Mouse (Mus musculus) intestine, embryonic 15.5 days (tissue): ENCODE measurements around the gene Snx29. TPM values are rescaled to one million over a fixed set of nuclear protein-coding genes. Genes with fewer than 3 reads are reported as not detected.

Experiments used
- ATAC-seq: fragments of 200-750 bp; cut with Nextera tagmentation; 2 replicates; pipeline ENCODE4 v1.8.0; 2017; ENCODE audit warnings: moderate TSS enrichment, moderate library complexity
- H3K27ac ChIP-seq: fragments of 300-500 bp; sonication (generic); 2 replicates; pipeline ENCODE4 v1.5.1; 2015; ENCODE audit warnings: mild to moderate bottlenecking, inconsistent platforms
- H3K27me3 ChIP-seq: fragments of 300-500 bp; sonication (generic); replicated peaks from 2 replicates; pipeline ENCODE4 v1.6.1; 2015; ENCODE audit warnings: inconsistent platforms
- H3K36me3 ChIP-seq: fragments of 300-500 bp; sonication (generic); 2 replicates; pipeline ENCODE4 v1.6.1; 2015; ENCODE audit warnings: inconsistent platforms
- H3K4me1 ChIP-seq: fragments of 300-500 bp; sonication (generic); replicated peaks from 2 replicates; pipeline ENCODE4 v1.6.1; 2015; ENCODE audit warnings: inconsistent platforms
- H3K4me2 ChIP-seq: fragments of 300-500 bp; sonication (generic); replicated peaks from 2 replicates; pipeline ENCODE4 v1.6.1; 2015; ENCODE audit warnings: mild to moderate bottlenecking, inconsistent platforms
- H3K4me3 ChIP-seq: fragments of 300-500 bp; sonication (generic); replicated peaks from 2 replicates; pipeline ENCODE4 v1.5.1; 2015; ENCODE audit warnings: inconsistent platforms
- H3K9ac ChIP-seq: fragments of 300-500 bp; sonication (generic); 2 replicates; pipeline ENCODE4 v1.6.1; 2015; ENCODE audit warnings: inconsistent platforms
- H3K9me3 ChIP-seq: fragments of 300-500 bp; sonication (generic); 2 replicates; pipeline ENCODE4 v1.6.1; 2016; ENCODE audit warnings: inconsistent platforms
- WGBS: fragments of 180-500 bp; shearing (Covaris S2); methylation state at CpG from one replicate; pipeline ENCODE4 v1.1.7; 2015; 5-methylcytosine and 5-hydroxymethylcytosine counted together
- polyA plus RNA-seq: library from polyadenylated mRNA; unstranded; fragments of >200 nt; fragmentation: Nextera tagmentation; extraction: Ambion mirVana; gene quantifications from 2 replicates; pipeline ENCODE4 v1.2.1, GENCODE M21; 2015

Snx29 gene
- polyA plus RNA-seq, 1 experiment from 2014 or later, result 5.7 TPM

GRCm38 (mm10) chr16:11705456-11705855 lies 382.7 kb downstream of the Snx29 start:
- H3K27ac ChIP-seq, result no peak overlapping the region
- H3K9ac ChIP-seq, result no peak overlapping the region
- H3K4me3 ChIP-seq, result no peak overlapping the region
- H3K9me3 ChIP-seq, result no peaks in the 10 kb centered on the region
- H3K4me1 ChIP-seq, result peaks cover 6% of the 10 kb centered on the region; the same call in 1 of the 2 replicates
- no peak overlapping the region for H3K4me2 ChIP-seq
- WGBS, result 67% methylated on average over 4 of the region's 4 CpGs
- ATAC-seq, result no peak
- no peaks in the 10 kb centered on the region for H3K36me3 ChIP-seq
- H3K27me3 ChIP-seq, result no peaks in the 10 kb centered on the region

GRCm38 (mm10) chr16:11708097-11708496 lies 385.4 kb downstream of the Snx29 start:
- H3K36me3 ChIP-seq, result no peaks in the 10 kb centered on the region
- no peak overlapping the region for H3K27ac ChIP-seq
- H3K9me3 ChIP-seq, result no peaks in the 10 kb centered on the region
- no peak overlapping the region for H3K4me2 ChIP-seq
- no peak for ATAC-seq
- WGBS, result 92% methylated on average over 2 of the region's 2 CpGs
- no peak overlapping the region for H3K9ac ChIP-seq
- peaks cover 6% of the 10 kb centered on the region; the same call in 1 of the 2 replicates for H3K4me1 ChIP-seq
- no peak overlapping the region for H3K4me3 ChIP-seq
- no peaks in the 10 kb centered on the region for H3K27me3 ChIP-seq

GRCm38 (mm10) chr16:11709382-11709781 lies 386.7 kb downstream of the Snx29 start:
- no peak overlapping the region for H3K4me2 ChIP-seq
- H3K4me1 ChIP-seq, result peaks cover 6% of the 10 kb centered on the region; the same call in 1 of the 2 replicates
- no peak overlapping the region for H3K27ac ChIP-seq
- H3K9me3 ChIP-seq, result no peaks in the 10 kb centered on the region
- H3K27me3 ChIP-seq, result no peaks in the 10 kb centered on the region
- ATAC-seq, result no peak
- 75% methylated on average over 4 of the region's 4 CpGs for WGBS
- H3K4me3 ChIP-seq, result no peak overlapping the region
- H3K9ac ChIP-seq, result no peak overlapping the region
- H3K36me3 ChIP-seq, result no peaks in the 10 kb centered on the region

- WGBS, result 49% methylated on average over 5 of the region's 5 CpGs
- Histone ChIP-seq H3K4me2 (no peak overlapping the region), H3K9ac (no peak overlapping the region)
Observed at GRCm38 (mm10) chr16:11709999-11710667, 387.4 kb downstream of the Snx29 start.

DNA sequence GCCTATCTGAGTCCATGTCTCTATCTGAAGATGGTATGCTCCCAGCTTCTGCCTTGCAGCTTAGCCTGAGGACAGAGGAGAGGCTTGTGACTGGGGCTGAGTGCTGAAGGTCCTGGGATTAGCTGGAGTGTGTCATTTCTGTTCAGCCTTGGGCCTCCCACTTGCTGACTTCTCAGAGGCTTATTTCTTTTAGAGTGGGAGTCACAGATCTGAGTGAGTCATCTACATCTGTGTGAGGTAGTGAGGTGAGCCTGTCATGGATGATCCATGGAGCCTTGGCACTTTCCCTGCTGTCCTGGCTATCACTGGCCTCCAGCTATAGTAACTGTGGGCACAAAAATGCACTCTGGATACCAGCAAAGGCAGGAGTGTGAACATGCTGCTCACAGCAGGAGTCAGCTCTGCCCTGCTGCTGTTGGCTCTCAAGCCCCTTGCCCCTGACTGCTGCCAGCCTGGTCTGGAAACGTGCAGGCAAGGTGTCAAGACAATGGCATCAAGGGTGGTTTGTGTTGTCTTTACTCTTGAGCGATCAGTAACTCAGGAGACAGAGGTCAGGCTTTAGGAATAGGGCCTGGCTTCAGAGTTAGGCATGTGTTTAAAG lies 390.7 kb downstream of the Snx29 start:
- Histone ChIP-seq H3K9me3 (no peaks in the 10 kb centered on the region), H3K4me1 (peaks cover 6% of the 10 kb centered on the region; the same call in 1 of the 2 replicates), H3K36me3 (no peaks in the 10 kb centered on the region), H3K9ac (no peak overlapping the region), H3K27ac (no peak overlapping the region), H3K27me3 (no peaks in the 10 kb centered on the region), H3K4me3 (no peak overlapping the region), H3K4me2 (no peak overlapping the region)
- no peak for ATAC-seq
- 55% methylated on average over 2 of the region's 2 CpGs for WGBS

More at GRCm38 (mm10) chr16:11709999-11710667, 387.4 kb downstream of the Snx29 start:
- H3K27me3 ChIP-seq, result no peaks in the 10 kb centered on the region
- no peak overlapping the region for H3K27ac ChIP-seq
- no peaks in the 10 kb centered on the region for H3K36me3 ChIP-seq
- H3K9me3 ChIP-seq, result no peaks in the 10 kb centered on the region
- peaks cover 6% of the 10 kb centered on the region; the same call in 1 of the 2 replicates for H3K4me1 ChIP-seq
- peak; percentile 59; the same call in 1 of the 2 replicates for ATAC-seq
- H3K4me3 ChIP-seq, result no peak overlapping the region

DNA sequence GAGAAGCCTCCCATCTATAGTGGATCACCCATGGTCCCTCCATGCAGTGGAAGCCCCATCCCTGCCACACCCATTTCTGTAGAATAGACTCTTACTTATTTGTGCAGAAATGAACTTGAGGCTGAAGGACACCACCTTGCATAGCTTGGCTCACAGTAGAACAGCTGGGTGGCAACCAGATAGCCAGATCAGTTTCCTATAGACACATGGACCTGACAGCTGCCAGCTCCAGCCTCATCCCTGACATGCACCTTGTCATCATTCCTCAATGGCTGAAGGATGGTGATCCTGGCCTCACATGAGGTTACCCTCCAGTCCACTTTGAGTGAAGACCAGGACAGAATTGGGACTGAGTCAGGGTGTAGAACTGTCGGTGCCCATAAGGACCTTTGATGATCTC lies 394.2 kb downstream of the Snx29 start:
- whole genome bisulfite sequencing, result 90% methylated on average over 1 of the region's 1 CpGs
- H3K9ac ChIP-seq, result no peak overlapping the region
- no peak overlapping the region for H3K4me3 ChIP-seq
- H3K27ac ChIP-seq, result no peak overlapping the region
- H3K27me3 ChIP-seq, result no peaks in the 10 kb centered on the region
- H3K36me3 ChIP-seq, result no peaks in the 10 kb centered on the region
- no peaks in the 10 kb centered on the region for H3K4me1 ChIP-seq
- no peak for ATAC-seq
- H3K4me2 ChIP-seq, result no peak overlapping the region
- no peaks in the 10 kb centered on the region for H3K9me3 ChIP-seq

DNA sequence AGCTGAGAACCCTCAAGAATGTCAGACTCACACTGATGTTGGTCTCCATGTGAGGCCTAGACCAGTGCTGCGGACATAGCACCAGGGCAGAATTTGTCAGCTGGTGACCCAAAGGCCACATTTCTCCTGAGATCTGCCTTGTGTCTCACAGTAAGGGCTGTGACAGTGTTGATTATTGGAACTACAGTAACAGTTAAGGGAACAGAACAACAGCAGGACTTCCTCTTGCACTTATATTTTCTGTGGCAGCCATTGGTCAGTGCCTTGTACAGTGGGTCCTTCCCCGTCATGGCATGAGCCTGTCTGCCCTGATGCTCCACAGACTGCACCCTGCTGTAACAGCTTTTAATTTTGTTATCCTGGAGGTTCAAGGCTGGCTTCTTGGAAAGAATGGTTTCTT lies 403.2 kb downstream of the Snx29 start:
- H3K4me2 ChIP-seq, result no peak overlapping the region
- H3K9ac ChIP-seq, result no peak overlapping the region
- H3K36me3 ChIP-seq, result no peaks in the 10 kb centered on the region
- ATAC-seq, result no peak
- no peaks in the 10 kb centered on the region for H3K9me3 ChIP-seq
- H3K27me3 ChIP-seq, result no peaks in the 10 kb centered on the region
- no peaks in the 10 kb centered on the region for H3K4me1 ChIP-seq
- 73% methylated on average over 2 of the region's 2 CpGs for WGBS
- H3K27ac ChIP-seq, result no peak overlapping the region
- no peak overlapping the region for H3K4me3 ChIP-seq

GRCm38 (mm10) chr16:11727331-11727730 lies 404.6 kb downstream of the Snx29 start:
- Histone ChIP-seq H3K27ac (no peak overlapping the region), H3K9ac (no peak overlapping the region), H3K27me3 (no peaks in the 10 kb centered on the region), H3K4me3 (no peak overlapping the region), H3K4me2 (no peak overlapping the region), H3K36me3 (no peaks in the 10 kb centered on the region), H3K4me1 (no peaks in the 10 kb centered on the region), H3K9me3 (no peaks in the 10 kb centered on the region)
- 88% methylated on average over 9 of the region's 9 CpGs for WGBS
- no peak for ATAC-seq

- H3K27ac ChIP-seq, result no peak overlapping the region
- 69% methylated on average over 3 of the region's 3 CpGs for WGBS
- no peaks in the 10 kb centered on the region for H3K36me3 ChIP-seq
- H3K9ac ChIP-seq, result no peak overlapping the region
- H3K4me2 ChIP-seq, result no peak overlapping the region
- no peak overlapping the region for H3K4me3 ChIP-seq
- no peak for ATAC-seq
- H3K4me1 ChIP-seq, result no peaks in the 10 kb centered on the region
- no peaks in the 10 kb centered on the region for H3K9me3 ChIP-seq
- H3K27me3 ChIP-seq, result no peaks in the 10 kb centered on the region
Observed at GRCm38 (mm10) chr16:11728131-11728530, 405.4 kb downstream of the Snx29 start.

GRCm38 (mm10) chr16:11728627-11729026 lies 405.9 kb downstream of the Snx29 start:
- H3K4me1 ChIP-seq, result no peaks in the 10 kb centered on the region
- ATAC-seq, result no peak
- 75% methylated on average over 3 of the region's 3 CpGs for WGBS

DNA sequence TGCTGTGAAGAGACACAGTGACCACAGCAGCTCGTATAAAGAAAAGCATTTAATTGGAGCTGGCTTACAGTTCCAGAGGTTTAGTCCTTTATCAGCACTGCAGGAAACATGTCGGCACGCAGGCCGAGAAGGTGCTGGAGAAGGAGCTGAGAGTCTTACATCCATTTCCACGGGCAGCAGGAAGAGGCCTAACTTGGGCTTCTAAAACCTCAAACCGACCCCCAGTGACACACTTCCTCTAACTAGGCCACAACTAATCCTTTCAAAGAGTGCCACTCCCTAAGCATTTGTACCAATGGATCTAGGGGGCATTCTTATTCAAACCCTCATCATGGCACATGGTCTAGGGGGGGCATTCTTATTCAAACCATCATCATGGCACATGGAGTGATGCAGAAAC lies 406.4 kb downstream of the Snx29 start:
- Histone ChIP-seq H3K4me1 (no peaks in the 10 kb centered on the region), H3K27me3 (no peaks in the 10 kb centered on the region), H3K4me2 (no peak overlapping the region), H3K36me3 (no peaks in the 10 kb centered on the region), H3K9ac (no peak overlapping the region), H3K4me3 (no peak overlapping the region), H3K27ac (no peak overlapping the region), H3K9me3 (no peaks in the 10 kb centered on the region)
- 84% methylated on average over 6 of the region's 6 CpGs for WGBS
- no peak for ATAC-seq

More at GRCm38 (mm10) chr16:11728627-11729026, 405.9 kb downstream of the Snx29 start:
- H3K4me2 ChIP-seq, result no peak overlapping the region
- H3K9me3 ChIP-seq, result no peaks in the 10 kb centered on the region
- H3K27ac ChIP-seq, result no peak overlapping the region
- no peaks in the 10 kb centered on the region for H3K36me3 ChIP-seq
- no peak overlapping the region for H3K4me3 ChIP-seq
- H3K27me3 ChIP-seq, result no peaks in the 10 kb centered on the region
- no peak overlapping the region for H3K9ac ChIP-seq

DNA sequence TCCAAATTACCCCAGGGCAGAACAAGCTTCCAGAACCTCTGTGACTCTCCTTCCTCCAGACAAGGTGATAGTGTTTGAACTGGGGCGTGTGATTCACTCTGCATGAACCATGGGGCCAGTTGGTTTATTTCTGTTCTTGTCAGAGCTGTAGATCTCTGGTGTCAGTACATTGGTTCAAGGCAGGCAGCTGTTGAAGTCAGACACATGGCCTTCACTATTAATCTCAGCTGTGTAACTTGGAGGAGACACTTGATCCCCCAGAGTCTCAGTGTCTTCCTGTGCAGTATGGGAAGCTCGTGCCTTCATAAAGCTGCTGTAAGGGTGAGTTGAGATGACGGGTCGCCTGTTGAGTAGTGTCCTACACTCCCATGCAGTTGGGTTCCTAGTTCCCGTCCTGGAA lies 407.1 kb downstream of the Snx29 start:
- H3K4me3 ChIP-seq, result no peak overlapping the region

GRCm38 (mm10) chr16:11731014-11731535 lies 408.4 kb downstream of the Snx29 start:
- H3K27me3 ChIP-seq, result no peaks in the 10 kb centered on the region
- no peak for ATAC-seq
- no peaks in the 10 kb centered on the region for H3K4me1 ChIP-seq
- H3K4me2 ChIP-seq, result no peak overlapping the region
- no peaks in the 10 kb centered on the region for H3K9me3 ChIP-seq
- no peaks in the 10 kb centered on the region for H3K36me3 ChIP-seq
- WGBS, result 68% methylated on average over 5 of the region's 5 CpGs
- no peak overlapping the region for H3K27ac ChIP-seq
- H3K4me3 ChIP-seq, result no peak overlapping the region
- H3K9ac ChIP-seq, result no peak overlapping the region

More for the DNA sequence above, 407.1 kb downstream of the Snx29 start:
- Histone ChIP-seq H3K4me2 (no peak overlapping the region), H3K9me3 (no peaks in the 10 kb centered on the region), H3K4me1 (no peaks in the 10 kb centered on the region), H3K36me3 (no peaks in the 10 kb centered on the region), H3K27ac (no peak overlapping the region), H3K27me3 (no peaks in the 10 kb centered on the region), H3K9ac (no peak overlapping the region)
- no peak for ATAC-seq
- WGBS, result 79% methylated on average over 5 of the region's 5 CpGs
